Mouse (Mus musculus) myocyte (in vitro differentiated cells): ENCODE results near the gene Bcar3.

Source experiments
- POLR2A ChIP-seq: IDR thresholded peaks from one replicate; pipeline ENCODE4 v1.6.1; 2011; ENCODE audit warnings: low read depth, mild to moderate bottlenecking, control low read depth, moderate library complexity; ENCODE audit not compliant: insufficient read length
- TCF12 ChIP-seq: IDR thresholded peaks from one replicate; pipeline ENCODE4 v1.6.1; 2011; ENCODE audit warnings: mild to moderate bottlenecking, control low read depth; ENCODE audit not compliant: poor library complexity, insufficient read depth, severe bottlenecking
- USF1 ChIP-seq: IDR thresholded peaks from one replicate; pipeline ENCODE4 v1.6.1; 2011; ENCODE audit warnings: low read depth, mild to moderate bottlenecking, control low read depth, moderate library complexity

DNA sequence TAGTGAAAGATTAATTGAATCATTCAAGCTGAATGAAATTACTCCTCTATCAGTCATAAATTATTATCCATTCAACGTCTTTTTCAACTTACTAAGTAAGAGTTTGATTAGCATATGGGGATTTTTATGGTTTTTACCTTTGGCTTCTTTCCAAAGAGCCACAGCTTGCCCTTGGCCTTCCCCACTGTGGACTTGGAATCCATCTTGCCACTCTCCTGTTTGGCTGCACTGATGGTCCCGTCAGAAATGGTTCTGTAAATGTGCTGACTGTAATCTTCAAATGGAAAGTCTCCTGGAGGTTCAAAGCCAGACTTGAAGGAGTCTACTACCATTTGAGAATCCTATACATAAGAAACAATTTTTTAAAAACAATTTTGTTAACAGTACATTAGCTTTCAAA lies 263.8 kb downstream of the Bcar3 start:
- no peak for TF ChIP-seq POLR2A
- no peak for TF ChIP-seq TCF12
- no peak for TF ChIP-seq USF1
